Mouse (Mus musculus): ENCODE data around the gene Pdzd7.

- TF ChIP-seq POLR2A (IDR thresholded peaks at IDR 0.05; ENCODE audit: extremely low read depth, insufficient read depth, low read length): peak; percentile 55; the same call in 1 of the 2 replicates
- no peak for TF ChIP-seq CTCF (IDR thresholded peaks at IDR 0.05; ENCODE audit: low read depth, low read length)
Measured at GRCm38 (mm10) chr19:45058113-45058839, 12.8 kb upstream of the Pdzd7 start.
